Mouse (Mus musculus): ENCODE data around the gene Med26. TPM values are rescaled to one million over a fixed set of nuclear protein-coding genes. Genes with fewer than 3 reads are reported as not detected.

Med26 gene
- polyA plus RNA-seq, 1 experiment, result 7.7 TPM

DNA sequence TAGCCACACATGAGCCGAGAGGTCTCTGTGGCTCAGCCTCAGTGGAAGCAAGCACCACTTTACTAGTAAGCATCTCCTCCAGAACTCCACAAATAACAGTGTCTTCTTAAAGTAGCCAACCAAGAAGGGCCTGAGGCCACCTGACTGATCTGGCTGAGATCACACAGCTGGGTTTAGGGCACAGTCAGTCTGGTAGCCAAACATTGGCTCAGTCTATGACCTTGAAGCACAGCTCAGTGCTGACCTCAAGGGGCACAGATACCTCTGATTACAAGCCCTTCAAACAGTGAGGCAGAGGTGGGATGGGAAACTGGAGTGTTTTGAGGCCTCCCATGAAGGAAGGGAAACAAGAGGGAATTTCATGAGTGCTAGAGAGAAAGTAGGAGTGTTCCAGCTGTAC is 35.4 kb downstream of the Med26 start:
- Histone ChIP-seq H3K4me3 (ENCODE audit: insufficient read depth, low read length) (no peak overlapping the region), H3K27ac (ENCODE audit: insufficient read depth, low read length) (no peak overlapping the region), H3K4me1 (ENCODE audit: control insufficient read depth, insufficient read depth, low read length) (0 out of 2 replicates have a peak, but pooled peaks cover 1% of the 10 kb centered on the region)
- TF ChIP-seq POLR2A (IDR thresholded peaks at IDR 0.05; ENCODE audit: extremely low read depth, insufficient read depth, low read length), result no peak
- no peak for TF ChIP-seq CTCF (IDR thresholded peaks at IDR 0.05; ENCODE audit: extremely low read depth, insufficient read depth, low read length)

DNA sequence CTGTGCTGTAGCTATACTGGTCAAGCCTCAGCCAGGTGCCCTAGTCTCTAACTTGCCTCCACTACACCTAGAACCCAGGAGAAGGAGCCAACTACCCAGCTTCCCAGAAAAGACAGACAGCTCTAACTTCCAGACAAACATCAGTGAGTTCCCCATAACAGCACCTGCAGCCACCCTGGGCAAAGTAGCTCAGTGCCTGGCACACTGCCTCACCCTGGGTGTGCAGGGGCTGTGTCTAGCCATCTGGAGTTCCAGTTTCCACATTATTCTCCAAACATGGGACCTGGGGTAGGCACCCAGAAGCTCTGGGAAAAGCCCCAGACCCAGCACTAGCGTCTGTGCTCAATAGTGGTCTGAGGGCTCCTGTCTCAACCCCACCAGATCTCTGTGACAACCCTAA is 40.6 kb downstream of the Med26 start:
- H3K27ac ChIP-seq (ENCODE audit: insufficient read depth, low read length), result no peak overlapping the region
- H3K4me1 ChIP-seq (ENCODE audit: control insufficient read depth, insufficient read depth, low read length), result peaks cover 7% of the 10 kb centered on the region
- no peak for TF ChIP-seq CTCF (IDR thresholded peaks at IDR 0.05; ENCODE audit: extremely low read depth, insufficient read depth, low read length)
- TF ChIP-seq POLR2A (IDR thresholded peaks at IDR 0.05; ENCODE audit: extremely low read depth, insufficient read depth, low read length), result no peak

GRCm38 (mm10) chr8:72504637-72505314 is 43.3 kb downstream of the Med26 start:
- Histone ChIP-seq H3K4me1 (ENCODE audit: control insufficient read depth, insufficient read depth, low read length) (peaks cover 14% of the 10 kb centered on the region), H3K4me3 (ENCODE audit: insufficient read depth, low read length) (no peak overlapping the region), H3K27ac (ENCODE audit: insufficient read depth, low read length) (no peak overlapping the region)
- TF ChIP-seq CTCF (IDR thresholded peaks at IDR 0.05; ENCODE audit: extremely low read depth, insufficient read depth, low read length) (no peak), POLR2A (IDR thresholded peaks at IDR 0.05; ENCODE audit: extremely low read depth, insufficient read depth, low read length) (no peak)

More for the DNA sequence above, 40.6 kb downstream of the Med26 start:
- H3K4me3 ChIP-seq (ENCODE audit: insufficient read depth, low read length), result no peak overlapping the region

GRCm38 (mm10) chr8:72504137-72504536 is 43.9 kb downstream of the Med26 start:
- Histone ChIP-seq H3K4me3 (ENCODE audit: insufficient read depth, low read length) (no peak overlapping the region), H3K27ac (ENCODE audit: insufficient read depth, low read length) (no peak overlapping the region), H3K4me1 (ENCODE audit: control insufficient read depth, insufficient read depth, low read length) (peaks cover 14% of the 10 kb centered on the region)
- TF ChIP-seq CTCF (IDR thresholded peaks at IDR 0.05; ENCODE audit: extremely low read depth, insufficient read depth, low read length) (no peak), POLR2A (IDR thresholded peaks at IDR 0.05; ENCODE audit: extremely low read depth, insufficient read depth, low read length) (no peak)

DNA sequence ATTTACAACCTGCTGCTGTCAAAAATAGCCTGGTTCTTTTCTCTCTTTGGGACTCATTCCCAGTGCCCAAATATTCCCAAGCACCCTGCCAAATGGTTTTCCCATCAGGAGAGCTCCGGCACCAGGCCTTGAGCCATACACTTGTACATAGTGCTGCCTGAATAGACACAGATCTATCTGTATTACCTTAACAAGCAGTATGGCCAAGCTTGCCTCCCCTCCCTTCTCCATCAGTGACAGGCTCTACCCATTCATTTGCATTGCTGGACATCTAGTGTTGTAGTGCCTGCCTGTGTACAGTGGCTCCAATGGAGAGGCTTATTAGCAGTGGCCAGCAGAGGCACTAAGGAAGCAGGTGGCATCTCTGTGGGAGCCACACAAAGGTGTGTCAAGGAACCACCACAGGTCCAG is 47.5 kb downstream of the Med26 start:
- Histone ChIP-seq H3K27ac (ENCODE audit: insufficient read depth, low read length) (no peak overlapping the region), H3K4me1 (ENCODE audit: control insufficient read depth, insufficient read depth, low read length) (peaks cover 12% of the 10 kb centered on the region), H3K4me3 (ENCODE audit: insufficient read depth, low read length) (no peak overlapping the region)
- TF ChIP-seq CTCF (IDR thresholded peaks at IDR 0.05; ENCODE audit: extremely low read depth, insufficient read depth, low read length), result no peak

- TF ChIP-seq CTCF (IDR thresholded peaks at IDR 0.05; ENCODE audit: extremely low read depth, insufficient read depth, low read length) (no peak), POLR2A (IDR thresholded peaks at IDR 0.05; ENCODE audit: extremely low read depth, insufficient read depth, low read length) (no peak)
Observed at GRCm38 (mm10) chr8:72499521-72500284, 48.4 kb downstream of the Med26 start.

DNA sequence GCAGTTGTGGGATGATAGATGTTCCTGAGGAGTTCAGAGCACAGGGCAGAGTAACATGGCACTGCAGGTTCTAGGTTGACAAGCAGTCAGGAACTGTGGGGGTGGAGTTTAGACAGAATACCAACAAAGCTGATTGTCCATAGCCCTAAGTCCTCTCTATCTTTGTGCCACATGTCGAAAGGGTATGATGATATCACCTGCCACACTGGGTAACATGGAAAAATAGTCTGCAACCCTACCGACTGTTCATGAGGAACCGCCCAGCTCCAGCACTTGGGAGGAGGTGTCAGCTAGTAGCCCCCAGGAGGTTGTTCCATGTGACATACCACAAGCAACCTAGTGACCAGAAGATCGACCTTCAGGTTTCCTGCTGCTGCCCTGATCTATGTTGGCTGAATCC is 49.5 kb downstream of the Med26 start:
- H3K27ac ChIP-seq (ENCODE audit: insufficient read depth, low read length), result no peak overlapping the region
- H3K4me3 ChIP-seq (ENCODE audit: insufficient read depth, low read length), result no peak overlapping the region
- TF ChIP-seq CTCF (IDR thresholded peaks at IDR 0.05; ENCODE audit: extremely low read depth, insufficient read depth, low read length), result no peak
- TF ChIP-seq POLR2A (IDR thresholded peaks at IDR 0.05; ENCODE audit: extremely low read depth, insufficient read depth, low read length), result no peak
- peaks cover 10% of the 10 kb centered on the region for H3K4me1 ChIP-seq (ENCODE audit: control insufficient read depth, insufficient read depth, low read length)

More at GRCm38 (mm10) chr8:72499521-72500284, 48.4 kb downstream of the Med26 start:
- no peak overlapping the region for H3K4me3 ChIP-seq (ENCODE audit: insufficient read depth, low read length)
- no peak overlapping the region for H3K27ac ChIP-seq (ENCODE audit: insufficient read depth, low read length)
- peaks cover 12% of the 10 kb centered on the region for H3K4me1 ChIP-seq (ENCODE audit: control insufficient read depth, insufficient read depth, low read length)

DNA sequence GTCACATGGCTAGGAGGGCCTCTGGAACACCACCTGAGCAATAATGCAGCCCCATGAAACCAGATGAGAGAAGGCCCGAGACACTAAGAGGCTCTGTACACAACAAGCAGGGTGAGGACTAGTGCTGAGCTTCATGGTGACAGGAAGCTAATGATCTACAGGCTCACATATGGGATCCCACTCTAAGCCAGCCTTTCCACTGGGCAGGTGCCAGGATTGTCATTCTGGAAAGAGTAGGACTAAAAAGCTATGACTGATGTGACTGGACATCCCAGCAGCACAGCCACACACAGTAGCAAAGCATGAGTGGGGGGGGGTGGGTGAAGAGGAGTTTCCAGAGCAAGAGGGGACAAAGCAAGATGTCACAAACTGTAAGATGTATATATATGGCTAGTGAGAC is 50.2 kb downstream of the Med26 start:
- H3K4me1 ChIP-seq (ENCODE audit: control insufficient read depth, insufficient read depth, low read length), result peaks cover 7% of the 10 kb centered on the region
- no peak overlapping the region for H3K27ac ChIP-seq (ENCODE audit: insufficient read depth, low read length)
- TF ChIP-seq CTCF (IDR thresholded peaks at IDR 0.05; ENCODE audit: extremely low read depth, insufficient read depth, low read length), result no peak
- TF ChIP-seq POLR2A (IDR thresholded peaks at IDR 0.05; ENCODE audit: extremely low read depth, insufficient read depth, low read length), result no peak

GRCm38 (mm10) chr8:72496217-72496616 is 51.9 kb downstream of the Med26 start:
- H3K4me3 ChIP-seq (ENCODE audit: insufficient read depth, low read length), result no peak overlapping the region
- H3K4me1 ChIP-seq (ENCODE audit: control insufficient read depth, insufficient read depth, low read length), result peaks cover 8% of the 10 kb centered on the region
- TF ChIP-seq CTCF (IDR thresholded peaks at IDR 0.05; ENCODE audit: extremely low read depth, insufficient read depth, low read length) (no peak), POLR2A (IDR thresholded peaks at IDR 0.05; ENCODE audit: extremely low read depth, insufficient read depth, low read length) (no peak)
- no peak overlapping the region for H3K27ac ChIP-seq (ENCODE audit: insufficient read depth, low read length)

More for the DNA sequence above, 50.2 kb downstream of the Med26 start:
- no peak overlapping the region for H3K4me3 ChIP-seq (ENCODE audit: insufficient read depth, low read length)

Data from cortical plate, adult 2 months (tissue).